Mouse (Mus musculus) erythroblast, adult 5-6 weeks (primary cell): ENCODE measurements at regions not wholly inside any gene's neighbourhood (a gene's known extent, or its start where the extent isn't known, plus 50 kb on each side); places are given as distances from the start of the nearest gene placed in this dataset.

ENCODE experiments used
- ATAC-seq: replicated peaks from 2 replicates; pipeline ENCODE4 v1.8.0; 2016; ENCODE audit warnings: moderate number of reproducible peaks, mild to moderate bottlenecking, moderate TSS enrichment, inconsistent platforms; ENCODE audit not compliant: poor library complexity, low FRiP score, severe bottlenecking

GRCm38 (mm10) chr6:50776931-50777495, 122.8 kb upstream of the Npvf start:
- ATAC-seq, result no peak

DNA sequence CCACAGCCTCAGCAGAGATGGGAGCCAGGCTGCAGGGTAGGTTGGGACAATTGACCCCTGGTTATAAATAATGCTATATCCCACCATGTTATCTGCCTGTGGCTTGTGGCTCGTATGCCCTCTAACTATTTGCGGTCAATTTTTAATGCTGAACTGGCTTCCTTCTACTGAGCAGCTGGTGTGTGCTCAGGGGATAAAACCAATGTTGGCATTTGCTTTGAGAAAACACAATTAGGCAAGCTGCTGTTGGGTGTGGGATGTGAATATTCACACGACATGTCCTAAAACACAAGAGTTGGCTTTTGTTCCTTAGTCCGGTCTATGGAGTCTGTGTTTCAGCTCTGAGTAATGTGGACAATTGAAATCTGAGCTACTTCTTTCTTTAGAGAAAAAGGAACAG, 123.6 kb upstream of the Npvf start:
- ATAC-seq, result no peak

- no peak for ATAC-seq
Measured at GRCm38 (mm10) chr6:50780677-50781076, 126.4 kb upstream of the Npvf start.

- no peak for ATAC-seq
Measured at GRCm38 (mm10) chr6:50781271-50781670, 127.0 kb upstream of the Npvf start.

GRCm38 (mm10) chr6:50782221-50782620, 128.0 kb upstream of the Npvf start:
- no peak for ATAC-seq

DNA sequence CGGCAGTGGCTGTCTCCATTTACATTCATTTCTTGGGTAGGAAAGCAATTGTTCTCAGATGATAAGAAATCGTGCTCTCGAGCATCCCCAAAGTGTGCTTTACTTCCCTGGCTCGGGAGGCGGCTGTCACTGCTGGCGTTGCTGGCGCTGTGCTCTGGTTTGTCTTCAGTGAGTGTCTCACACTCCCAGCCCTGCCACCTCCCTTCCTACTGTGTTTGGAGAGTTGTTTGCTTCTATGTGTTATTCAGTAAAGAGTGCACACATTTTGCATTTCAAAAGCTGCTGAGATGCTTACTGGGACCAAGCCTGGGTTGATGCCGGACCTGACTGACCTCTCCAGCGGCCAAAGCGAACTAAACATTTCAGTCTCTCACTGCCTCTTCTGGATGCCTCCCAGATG, 129.3 kb upstream of the Npvf start:
- no peak for ATAC-seq

DNA sequence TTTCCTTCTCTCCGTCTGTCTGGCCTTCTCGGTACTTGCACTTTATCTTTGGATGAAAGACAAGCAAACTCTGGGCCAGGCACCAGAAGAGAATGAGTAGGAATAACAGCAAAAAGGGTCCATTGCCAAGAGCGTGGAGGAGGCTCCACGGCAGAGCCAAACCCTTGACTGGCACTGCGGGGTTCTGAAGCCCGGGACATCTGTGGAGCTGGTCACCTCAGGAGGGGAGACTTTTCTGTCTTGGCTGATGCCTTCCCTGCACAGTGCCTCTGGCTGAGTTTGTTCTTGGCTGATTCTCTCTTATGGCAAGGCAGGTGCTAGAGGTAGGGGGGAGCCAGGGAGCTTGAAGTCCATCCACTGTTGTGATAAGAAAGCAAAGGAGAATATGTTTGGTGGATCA, 130.1 kb upstream of the Npvf start:
- no peak for ATAC-seq

DNA sequence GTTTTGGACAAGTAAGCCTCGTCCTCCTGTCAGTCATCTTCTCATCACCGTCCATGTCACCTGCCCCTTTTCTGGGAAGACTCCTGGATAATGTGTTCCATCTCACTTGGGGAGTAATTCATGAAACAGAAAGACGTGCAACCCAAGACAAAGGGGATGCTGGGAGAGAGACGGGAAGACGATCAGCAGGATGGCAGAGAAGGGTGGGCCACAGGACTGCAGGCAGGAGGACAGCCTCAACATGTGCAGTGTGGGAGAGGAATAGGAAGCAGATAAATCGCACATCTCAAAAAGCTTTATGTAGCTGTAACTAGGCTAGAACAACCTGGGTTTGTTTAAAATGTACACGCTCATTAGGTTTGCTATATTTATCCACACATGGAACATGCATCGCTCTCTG, 133.4 kb upstream of the Npvf start:
- ATAC-seq, result no peak

DNA sequence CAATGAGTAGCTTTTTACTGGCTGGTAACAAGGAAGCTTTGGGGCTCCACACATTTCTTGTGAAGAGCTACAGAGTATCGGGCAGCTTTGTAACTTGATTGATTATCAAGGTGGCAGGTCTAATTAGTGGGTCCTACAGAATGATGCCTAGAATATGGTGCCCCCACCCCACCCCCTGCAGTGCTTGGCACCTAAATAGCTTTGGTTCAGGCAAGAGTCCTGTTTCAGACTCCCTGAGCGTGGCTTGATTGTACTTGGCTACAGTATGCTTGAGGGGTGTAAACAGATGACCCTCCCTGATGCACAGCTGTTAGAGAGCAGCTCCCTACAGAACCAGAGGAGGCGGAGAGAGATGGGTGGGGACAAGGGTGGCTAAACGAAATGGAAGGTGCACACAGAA, 145.7 kb upstream of the Npvf start:
- ATAC-seq, result no peak

DNA sequence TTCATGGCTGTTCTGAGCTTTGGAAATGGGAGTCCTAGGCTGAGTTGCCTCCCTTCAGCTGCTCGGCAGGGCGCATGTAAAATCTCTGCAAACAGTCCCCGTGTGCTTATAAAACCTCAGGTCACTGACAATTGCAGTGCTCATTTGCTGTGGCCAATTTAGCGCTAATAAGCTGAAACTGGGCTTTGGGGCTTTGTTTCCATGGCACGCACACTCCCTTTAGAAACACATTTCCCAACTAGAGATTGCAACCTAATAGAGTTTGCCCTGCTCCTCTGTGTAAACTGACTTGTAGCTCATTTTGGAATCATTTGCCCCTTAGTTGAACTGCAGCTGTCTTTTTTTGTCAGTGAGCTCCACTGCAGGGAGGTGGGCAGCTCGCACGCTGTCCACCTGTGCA, 148.7 kb upstream of the Npvf start:
- no peak for ATAC-seq

GRCm38 (mm10) chr6:50804477-50805005, 150.3 kb upstream of the Npvf start:
- ATAC-seq, result no peak

- no peak for ATAC-seq
Measured at GRCm38 (mm10) chr6:50806376-50807077, 152.3 kb upstream of the Npvf start.

DNA sequence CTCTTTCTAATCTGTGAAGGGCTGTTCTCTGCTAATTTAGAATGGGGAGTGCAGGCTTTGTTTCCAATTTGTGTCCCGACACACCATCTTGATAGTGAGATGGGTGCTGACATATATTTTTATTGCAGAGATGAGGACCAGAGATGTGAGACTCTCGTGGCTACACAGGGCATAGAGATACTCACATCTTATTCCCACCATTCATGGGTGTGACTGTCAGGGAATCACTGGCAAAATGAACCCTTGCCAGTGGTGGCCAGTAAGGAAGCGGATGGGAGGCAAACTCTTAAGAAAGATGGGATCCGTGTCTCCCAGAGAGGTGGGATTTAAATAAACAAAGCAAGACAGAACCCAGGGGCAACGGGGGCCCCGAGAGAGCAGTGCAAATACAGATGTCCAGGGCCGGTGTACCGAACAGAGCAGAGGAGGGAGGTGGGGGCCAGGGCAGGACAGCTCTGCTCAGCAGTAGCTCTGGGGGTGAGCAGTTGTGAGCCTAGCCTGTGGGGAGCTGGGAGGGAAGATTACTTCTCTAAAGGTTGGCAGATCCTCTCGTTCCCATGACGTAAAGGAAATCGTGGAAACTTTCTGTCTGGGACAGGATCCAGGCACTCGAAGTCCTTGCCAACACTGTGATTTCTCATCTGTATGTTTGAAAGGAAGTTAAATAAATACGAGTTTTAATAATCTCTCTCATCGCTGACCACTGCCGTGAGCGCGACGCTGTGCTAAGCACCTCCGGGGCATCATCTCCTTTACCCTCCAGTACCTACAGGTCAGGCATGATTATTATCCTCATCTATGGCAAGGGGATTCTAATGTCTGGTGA, 153.2 kb upstream of the Npvf start:
- no peak for ATAC-seq

GRCm38 (mm10) chr6:50808126-50808525, 153.9 kb upstream of the Npvf start:
- ATAC-seq, result no peak

- ATAC-seq, result no peak
Measured at GRCm38 (mm10) chr6:50808811-50809668, 154.8 kb upstream of the Npvf start.

DNA sequence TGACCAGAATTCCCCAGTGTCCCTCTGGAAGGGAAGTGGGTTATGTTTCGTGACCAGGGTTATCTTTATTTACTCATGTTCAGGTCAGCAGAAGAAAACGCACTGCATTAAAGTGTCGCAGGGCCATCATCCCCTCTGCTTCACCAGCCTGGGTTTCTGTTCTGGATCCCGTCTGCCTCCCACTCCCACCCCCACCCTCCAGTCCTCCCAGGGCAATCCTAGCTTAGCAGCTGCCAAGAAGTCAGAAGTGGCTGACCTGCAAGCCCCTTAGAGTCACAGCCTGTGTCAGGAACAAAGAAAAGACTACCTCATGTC, 155.4 kb upstream of the Npvf start:
- no peak for ATAC-seq

- no peak for ATAC-seq
Measured at GRCm38 (mm10) chr6:50814936-50815500, 160.8 kb upstream of the Npvf start.

- no peak for ATAC-seq
Measured at GRCm38 (mm10) chr6:50815579-50815978, 161.3 kb upstream of the Npvf start.

- ATAC-seq, result no peak
Measured at GRCm38 (mm10) chr6:50817430-50817829, 163.2 kb upstream of the Npvf start.

DNA sequence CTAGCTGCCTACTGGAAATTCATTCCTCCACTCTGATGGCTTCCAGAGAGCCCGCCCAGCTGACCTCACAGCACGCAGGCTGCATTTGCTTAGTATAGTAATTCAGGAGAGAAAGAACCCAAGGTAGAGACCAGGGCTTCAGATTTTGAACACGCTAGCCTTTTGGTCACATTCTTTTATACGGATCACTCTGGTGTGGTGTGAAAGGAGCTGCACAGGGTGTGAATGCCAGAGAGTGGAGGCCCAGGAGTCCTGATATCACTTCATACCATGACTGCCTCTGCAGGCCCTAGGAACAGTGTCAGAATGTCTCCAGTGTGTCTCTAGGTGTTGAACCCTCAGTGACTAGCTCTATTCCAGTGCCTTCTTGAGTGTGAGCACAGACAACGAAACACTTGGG, 164.2 kb upstream of the Npvf start:
- ATAC-seq, result no peak
